Mouse (Mus musculus) heart, postnatal 14 days (tissue): ENCODE data around the gene Colgalt2. TPM values are rescaled to one million over a fixed set of nuclear protein-coding genes. Genes with fewer than 3 reads are reported as not detected.

Source experiments
- DNase-seq, 2 experiments: peaks; one replicate each; pipeline ENCODE4 v3.0.0; 2021 to 2022
- intact Hi-C: fragments of 180-260 bp; cut with DNase I; formaldehyde crosslinking; loops from one replicate; pipeline ENCODE4 v1.15.1; 2025
- total RNA-seq, 2 experiments: library from RNA; stranded (reverse); gene quantifications; 2 replicates each; pipeline ENCODE4 v1.2.3; 2021

The Colgalt2 gene
- total RNA-seq, 2 experiments from 2014 or later: 4.4 to 5.5 TPM

- intact Hi-C loops: loop anchor here (10.0 kb wide), 1 partner anchor 52 kb away; no protein-coding TSS in a partner anchor
- DNase-seq: peak; percentile 41 to 42
Observed at GRCm38 (mm10) chr1:152462348-152462747, 62.7 kb downstream of the Colgalt2 start.

GRCm38 (mm10) chr1:152466280-152466679 lies 66.7 kb downstream of the Colgalt2 start:
- intact Hi-C loops: loop anchor here (10.0 kb wide), 1 partner anchor 49 kb away; no protein-coding TSS in a partner anchor
- DNase-seq: peak; percentile 41

DNA sequence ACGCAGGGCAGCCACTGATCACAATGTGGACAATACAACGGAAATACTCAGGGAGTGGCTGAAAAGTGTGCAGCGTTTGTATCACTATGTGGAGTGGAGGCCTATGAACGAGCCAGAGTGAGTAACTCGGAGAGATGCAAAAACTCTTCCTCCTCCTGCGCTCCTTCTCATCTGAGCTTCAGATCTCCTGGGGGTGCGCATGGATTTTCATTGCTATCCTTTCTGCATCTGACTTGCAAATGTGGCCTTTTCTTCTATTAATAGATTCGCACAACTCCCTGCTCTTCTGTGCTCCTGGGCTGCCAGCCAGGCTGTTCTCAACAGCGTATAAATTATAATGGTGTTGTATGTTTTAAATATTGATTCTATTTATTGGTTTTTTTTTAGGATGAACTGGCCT lies 68.8 kb downstream of the Colgalt2 start:
- intact Hi-C loops: loop anchor here (10.0 kb wide), 1 partner anchor 46 kb away; no protein-coding TSS in a partner anchor
- no peak for DNase-seq

GRCm38 (mm10) chr1:152476126-152476525 lies 76.5 kb downstream of the Colgalt2 start:
- intact Hi-C loops: no loop called here
- no peak for DNase-seq

DNA sequence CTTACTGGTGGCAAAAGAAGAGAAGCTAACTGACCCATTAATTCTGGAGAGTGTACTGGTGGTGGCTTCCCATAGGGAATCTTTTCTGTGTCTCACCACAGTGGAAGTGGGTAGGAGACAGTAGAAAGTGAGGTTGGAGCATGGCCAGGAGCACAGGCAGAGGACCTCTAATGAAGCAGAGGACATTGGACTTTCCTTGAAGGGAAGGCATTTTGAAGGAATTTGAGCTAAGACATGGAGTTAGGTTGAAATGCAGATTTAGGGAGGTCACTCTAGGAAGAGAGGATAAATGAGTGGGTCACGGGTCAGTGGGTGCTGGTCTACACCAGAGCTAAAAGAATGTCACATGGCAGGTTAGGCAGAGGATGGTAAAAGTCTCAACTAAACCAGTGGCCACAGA lies 91.2 kb downstream of the Colgalt2 start:
- intact Hi-C loops: no loop called here
- no peak for DNase-seq

GRCm38 (mm10) chr1:152492258-152492657 lies 92.6 kb downstream of the Colgalt2 start:
- intact Hi-C loops: no loop called here
- DNase-seq: no peak

- intact Hi-C loops: no loop called here
- DNase-seq: peak in 1 of 2 experiments; percentile 18
Observed at GRCm38 (mm10) chr1:152496831-152497230, 97.2 kb downstream of the Colgalt2 start.

GRCm38 (mm10) chr1:152497581-152497980 lies 98.0 kb downstream of the Colgalt2 start:
- DNase-seq: peak in 1 of 2 experiments; percentile 26

DNA sequence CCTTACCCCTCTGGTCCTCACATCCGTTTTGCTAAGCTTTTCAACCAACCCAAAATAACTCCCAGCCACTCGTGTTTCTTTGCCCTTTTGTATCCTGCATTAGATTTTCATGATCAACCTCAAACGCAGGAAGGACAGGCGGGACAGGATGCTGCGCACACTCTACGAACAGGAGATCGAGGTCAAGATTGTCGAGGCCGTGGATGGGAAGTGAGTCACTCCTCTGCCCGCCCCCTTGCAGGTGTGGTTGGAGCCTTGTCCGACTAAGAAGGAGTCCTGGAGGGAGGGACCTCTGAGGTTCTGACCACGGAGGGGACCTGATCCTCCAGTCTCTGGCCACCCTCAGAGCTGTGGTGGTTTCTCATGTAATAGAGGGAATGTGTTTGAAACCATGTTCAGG lies 100.2 kb downstream of the Colgalt2 start:
- DNase-seq: no peak

More at GRCm38 (mm10) chr1:152497581-152497980, 98.0 kb downstream of the Colgalt2 start:
- intact Hi-C loops: no loop called here

GRCm38 (mm10) chr1:152506175-152506574 lies 106.5 kb downstream of the Colgalt2 start:
- DNase-seq: no peak
- intact Hi-C loops: no loop called here

More for the DNA sequence above, 100.2 kb downstream of the Colgalt2 start:
- intact Hi-C loops: no loop called here

GRCm38 (mm10) chr1:152506726-152507125 lies 107.1 kb downstream of the Colgalt2 start:
- intact Hi-C loops: no loop called here
- no peak for DNase-seq

DNA sequence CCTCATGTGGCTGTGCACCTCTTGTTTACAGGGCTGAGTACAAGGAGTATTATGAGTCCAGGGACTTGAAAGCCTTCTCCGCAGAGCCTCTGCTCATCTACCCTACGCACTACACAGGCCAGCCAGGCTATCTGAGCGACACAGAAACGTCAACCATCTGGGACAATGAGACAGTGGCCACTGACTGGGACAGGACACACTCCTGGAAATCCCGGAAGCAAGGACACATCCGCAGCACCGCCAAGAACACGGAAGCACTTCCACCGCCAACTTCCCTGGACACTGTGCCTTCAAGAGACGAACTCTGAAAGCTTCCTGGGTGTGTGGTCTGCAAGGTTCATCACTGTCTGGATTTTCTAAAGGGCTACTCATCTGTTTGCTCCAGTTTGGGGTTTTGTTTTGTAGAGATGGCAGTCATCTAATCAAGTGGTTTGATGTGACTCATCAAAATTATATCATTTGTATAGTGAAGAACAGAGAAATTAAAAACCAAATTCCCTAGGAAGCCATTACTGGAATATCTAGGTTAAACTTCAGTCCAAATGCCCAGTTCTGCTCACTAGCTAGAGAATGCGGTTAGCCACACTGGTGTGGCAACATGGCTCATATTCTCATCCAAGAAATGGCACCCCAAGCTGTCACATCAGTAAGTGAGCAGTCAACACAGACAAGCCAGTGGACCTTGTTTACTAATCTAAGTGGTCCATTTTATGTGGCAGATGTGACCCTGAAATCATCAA lies 109.0 kb downstream of the Colgalt2 start:
- intact Hi-C loops: no loop called here
- no peak for DNase-seq

- intact Hi-C loops: loop anchor here (5.0 to 10.0 kb wide), 3 partner anchors 46 to 689 kb away; no protein-coding TSS in a partner anchor
Observed at GRCm38 (mm10) chr1:152511237-152511636, 111.6 kb downstream of the Colgalt2 start.

GRCm38 (mm10) chr1:152514256-152514655 lies 114.6 kb downstream of the Colgalt2 start:
- peak; percentile 47 to 60 for DNase-seq
- intact Hi-C loops: loop anchor here (5.0 to 10.0 kb wide), 3 partner anchors 49 to 692 kb away; no protein-coding TSS in a partner anchor

More at GRCm38 (mm10) chr1:152511237-152511636, 111.6 kb downstream of the Colgalt2 start:
- DNase-seq: peak in 1 of 2 experiments; percentile 50

DNA sequence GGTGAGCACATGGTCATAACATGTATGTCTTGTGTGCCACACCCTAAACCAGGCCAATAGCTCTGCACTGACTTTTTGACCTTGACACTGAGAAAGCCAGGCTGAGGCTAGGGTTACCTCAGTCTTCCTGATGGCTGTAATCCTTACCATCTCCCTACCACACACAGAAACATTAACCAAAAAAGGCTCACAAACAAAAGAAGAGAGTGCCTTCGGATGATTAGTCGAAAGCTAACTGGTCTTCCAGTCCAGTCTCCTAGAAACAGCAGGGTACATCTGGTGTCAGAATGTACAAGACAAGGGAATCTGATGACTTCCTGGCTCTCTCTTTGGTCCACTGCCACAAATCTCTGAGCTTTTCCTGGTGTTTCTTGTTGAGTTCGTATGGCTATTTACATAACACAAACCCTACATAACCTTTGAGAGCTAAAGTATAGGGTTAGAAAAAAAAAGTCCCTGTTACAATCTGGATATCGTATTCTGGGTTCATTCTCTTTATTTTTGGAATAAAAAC lies 117.5 kb downstream of the Colgalt2 start:
- intact Hi-C loops: loop anchor here (10.0 kb wide), 1 partner anchor 52 kb away; no protein-coding TSS in a partner anchor
- no peak for DNase-seq

GRCm38 (mm10) chr1:152518971-152519370 lies 119.3 kb downstream of the Colgalt2 start:
- DNase-seq: no peak
- intact Hi-C loops: loop anchor here (10.0 kb wide), 1 partner anchor 54 kb away; no protein-coding TSS in a partner anchor

DNA sequence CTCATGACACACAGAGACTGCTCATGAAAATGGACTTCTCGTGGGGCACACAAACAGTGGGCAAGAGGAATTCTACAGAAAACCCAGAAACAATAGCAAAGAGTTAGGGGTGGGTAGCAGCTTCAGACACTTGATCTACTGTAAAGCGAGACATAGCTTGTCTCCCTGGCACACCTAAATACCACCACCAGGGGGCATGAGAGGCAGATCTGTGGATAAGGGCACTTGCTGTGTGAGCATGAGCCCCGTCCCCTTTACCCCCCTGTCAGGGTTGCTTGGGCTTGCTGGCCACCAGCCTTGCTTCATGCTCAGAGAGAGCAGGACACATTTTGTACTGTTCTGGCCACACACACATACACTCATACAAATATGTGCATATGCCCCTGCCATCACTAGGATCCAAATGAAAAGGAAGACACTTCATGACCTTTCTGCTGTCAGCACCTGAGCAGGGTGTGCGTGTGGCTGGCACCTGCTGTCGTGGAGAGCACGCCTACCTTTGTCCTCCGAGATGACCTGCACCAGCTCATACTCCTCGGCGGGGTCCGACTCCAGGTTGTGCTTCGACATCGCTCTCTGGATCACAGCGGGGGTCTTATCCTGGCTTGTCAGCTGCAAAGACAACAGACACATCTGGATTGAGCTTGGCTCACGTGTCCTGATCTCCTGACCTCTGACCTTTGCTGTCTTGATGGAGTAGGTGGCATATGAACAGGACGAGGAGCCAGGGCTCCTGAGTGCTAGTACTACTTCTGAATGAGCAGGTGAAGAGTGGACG lies 121.4 kb downstream of the Colgalt2 start:
- peak; percentile 63 to 77 for DNase-seq

GRCm38 (mm10) chr1:152522226-152522625 lies 122.6 kb downstream of the Colgalt2 start:
- intact Hi-C loops: loop anchor here (2.0 to 5.0 kb wide), 2 partner anchors 155 to 245 kb away; partner anchors contain the start of genes Arpc5 and Rgl1
- DNase-seq: no peak

More for the DNA sequence above, 121.4 kb downstream of the Colgalt2 start:
- intact Hi-C loops: loop anchor here (5.0 kb wide), 1 partner anchor 246 kb away; the partner anchor contains the start of genes Arpc5 and Rgl1

GRCm38 (mm10) chr1:152523292-152523691 lies 123.7 kb downstream of the Colgalt2 start:
- no peak for DNase-seq
- intact Hi-C loops: loop anchor here (2.0 to 5.0 kb wide), 2 partner anchors 154 to 244 kb away; partner anchors contain the start of genes Arpc5 and Rgl1
